Mouse (Mus musculus): Measurements from ENCODE around the gene Cltc. TPM values are rescaled to one million over a fixed set of nuclear protein-coding genes. Genes with fewer than 3 reads are reported as not detected.

Cltc gene
- polyA plus RNA-seq, 1 experiment from 2014 or later: 226 TPM

DNA sequence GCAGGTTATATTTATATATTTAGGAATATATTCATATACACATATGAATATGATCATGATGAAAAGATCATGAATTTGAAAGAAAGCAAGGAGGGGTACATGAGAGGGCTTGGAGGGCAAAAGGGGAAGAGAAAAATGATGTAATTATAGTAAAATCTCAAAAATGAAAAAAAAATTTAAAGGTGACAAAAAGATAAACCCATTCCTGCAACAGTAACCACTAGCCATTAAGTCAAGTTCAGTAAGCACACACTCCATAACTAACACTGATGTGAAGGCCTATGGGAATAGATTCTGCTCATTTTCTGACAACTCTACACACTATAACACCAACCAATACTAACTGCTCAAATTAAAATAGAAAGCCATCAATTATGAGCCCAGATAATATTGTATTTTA lies 31.8 kb downstream of the Cltc start:
- DNase-seq (ENCODE audit: low spot score) (no peak), ATAC-seq (ENCODE audit: low FRiP score) (no peak)
- Histone ChIP-seq H3K27me3 (ENCODE audit: control insufficient read depth, insufficient read depth, low read length) (no peaks in the 10 kb centered on the region), H3K4me3 (replicated peaks; ENCODE audit: low read length) (no peak overlapping the region), H3K4me1 (replicated peaks; ENCODE audit: control insufficient read depth, insufficient read depth, low read length) (no peaks in the 10 kb centered on the region), H3K4me2 (replicated peaks) (no peak overlapping the region), H3K9me3 (ENCODE audit: control insufficient read depth, low read length) (no peaks in the 10 kb centered on the region), H3K27ac (no peak overlapping the region), H3K36me3 (replicated peaks; ENCODE audit: control insufficient read depth, insufficient read depth) (peaks cover 74% of the 10 kb centered on the region), H3K9ac (no peak overlapping the region)

DNA sequence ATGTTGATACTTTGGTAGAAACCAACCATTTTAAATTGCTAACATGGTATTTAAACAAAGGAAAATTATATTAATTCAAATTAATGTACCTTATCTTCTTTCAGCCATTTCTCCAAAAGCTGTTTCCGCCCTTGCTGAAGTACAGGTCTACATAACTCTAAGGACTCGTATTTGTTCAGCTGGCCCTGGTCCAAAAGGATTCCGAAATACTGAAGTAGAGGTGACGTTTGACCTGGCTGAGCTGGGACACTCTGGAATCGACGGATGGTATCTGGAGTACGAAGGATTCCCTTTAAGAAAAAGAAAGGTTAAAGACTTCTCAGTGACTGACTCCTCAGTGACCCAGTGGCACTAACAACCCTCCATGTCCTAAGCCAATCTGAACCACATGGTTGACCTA lies 32.4 kb downstream of the Cltc start:
- Histone ChIP-seq H3K36me3 (replicated peaks; ENCODE audit: control insufficient read depth, insufficient read depth) (peaks cover 76% of the 10 kb centered on the region), H3K4me1 (replicated peaks; ENCODE audit: control insufficient read depth, insufficient read depth, low read length) (no peaks in the 10 kb centered on the region), H3K9ac (no peak overlapping the region), H3K4me3 (replicated peaks; ENCODE audit: low read length) (no peak overlapping the region), H3K4me2 (replicated peaks) (no peak overlapping the region), H3K27me3 (ENCODE audit: control insufficient read depth, insufficient read depth, low read length) (no peaks in the 10 kb centered on the region), H3K9me3 (ENCODE audit: control insufficient read depth, low read length) (no peaks in the 10 kb centered on the region), H3K27ac (no peak overlapping the region)
- ATAC-seq (ENCODE audit: low FRiP score) (no peak), DNase-seq (ENCODE audit: low spot score) (no peak)
- WGBS: 96% methylated on average over 7 of the region's 7 CpGs

DNA sequence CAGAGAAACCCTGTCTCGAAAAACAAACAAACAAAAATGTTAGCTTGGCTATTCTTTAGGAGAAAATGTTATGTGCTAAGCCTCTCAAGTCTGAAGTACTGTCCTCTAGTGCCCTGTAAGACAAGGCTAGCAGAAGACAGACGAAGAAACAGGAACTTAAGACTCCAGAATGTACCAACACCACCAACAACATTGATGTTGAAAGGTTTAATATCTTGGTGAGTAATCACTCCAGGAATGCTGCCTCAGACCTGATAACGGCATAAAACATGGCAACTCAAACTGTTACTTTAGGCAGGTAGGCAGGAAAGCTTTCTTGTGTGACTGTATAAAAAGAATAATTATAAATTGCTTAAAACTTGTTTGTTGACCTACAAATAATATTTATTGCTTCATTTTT lies 33.4 kb downstream of the Cltc start:
- Histone ChIP-seq H3K4me1 (replicated peaks; ENCODE audit: control insufficient read depth, insufficient read depth, low read length) (no peaks in the 10 kb centered on the region), H3K27me3 (ENCODE audit: control insufficient read depth, insufficient read depth, low read length) (no peaks in the 10 kb centered on the region), H3K27ac (no peak overlapping the region), H3K36me3 (replicated peaks; ENCODE audit: control insufficient read depth, insufficient read depth) (peaks cover 77% of the 10 kb centered on the region), H3K9ac (no peak overlapping the region), H3K4me3 (replicated peaks; ENCODE audit: low read length) (no peak overlapping the region), H3K4me2 (replicated peaks) (no peak overlapping the region), H3K9me3 (ENCODE audit: control insufficient read depth, low read length) (no peaks in the 10 kb centered on the region)
- no peak for ATAC-seq (ENCODE audit: low FRiP score)
- WGBS: 94% methylated on average over 3 of the region's 3 CpGs
- DNase-seq (ENCODE audit: low spot score): no peak

GRCm38 (mm10) chr11:86719390-86719789 lies 38.0 kb downstream of the Cltc start:
- H3K9ac ChIP-seq: no peak overlapping the region
- ATAC-seq (ENCODE audit: low FRiP score): no peak
- no peak overlapping the region for H3K4me2 ChIP-seq (replicated peaks)
- no peaks in the 10 kb centered on the region for H3K27me3 ChIP-seq (ENCODE audit: control insufficient read depth, insufficient read depth, low read length)
- H3K36me3 ChIP-seq (replicated peaks; ENCODE audit: control insufficient read depth, insufficient read depth): peaks cover 80% of the 10 kb centered on the region
- H3K4me3 ChIP-seq (replicated peaks; ENCODE audit: low read length): no peak overlapping the region
- no peak for DNase-seq (ENCODE audit: low spot score)
- WGBS: 96% methylated on average over 8 of the region's 8 CpGs
- no peak overlapping the region for H3K27ac ChIP-seq
- H3K4me1 ChIP-seq (replicated peaks; ENCODE audit: control insufficient read depth, insufficient read depth, low read length): no peaks in the 10 kb centered on the region
- no peaks in the 10 kb centered on the region for H3K9me3 ChIP-seq (ENCODE audit: control insufficient read depth, low read length)

DNA sequence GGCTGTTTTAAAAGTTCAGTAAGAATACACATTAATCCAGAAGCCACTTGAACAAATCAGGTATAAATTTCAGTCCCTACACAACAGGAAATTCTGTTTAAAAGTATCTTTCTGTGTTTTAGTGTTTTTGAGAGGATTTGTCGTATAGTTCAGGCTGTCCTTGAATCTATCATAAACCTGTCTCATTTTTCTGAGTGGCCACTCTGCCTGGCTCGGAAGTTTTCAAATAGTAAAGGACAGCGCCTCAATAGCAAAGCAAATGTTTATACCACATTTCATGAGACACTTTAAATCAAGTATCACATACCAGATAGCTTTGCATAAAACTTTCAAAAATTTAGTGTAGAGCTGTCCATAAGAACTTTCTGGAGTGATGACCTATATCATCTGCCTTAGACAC lies 39.0 kb downstream of the Cltc start:
- WGBS: 95% methylated on average over 3 of the region's 3 CpGs
- H3K4me2 ChIP-seq (replicated peaks): no peak overlapping the region
- no peak overlapping the region for H3K9ac ChIP-seq
- no peak overlapping the region for H3K4me3 ChIP-seq (replicated peaks; ENCODE audit: low read length)
- no peak overlapping the region for H3K27ac ChIP-seq
- no peaks in the 10 kb centered on the region for H3K27me3 ChIP-seq (ENCODE audit: control insufficient read depth, insufficient read depth, low read length)
- DNase-seq (ENCODE audit: low spot score): no peak
- no peak for ATAC-seq (ENCODE audit: low FRiP score)
- no peaks in the 10 kb centered on the region for H3K4me1 ChIP-seq (replicated peaks; ENCODE audit: control insufficient read depth, insufficient read depth, low read length)
- no peaks in the 10 kb centered on the region for H3K9me3 ChIP-seq (ENCODE audit: control insufficient read depth, low read length)
- H3K36me3 ChIP-seq (replicated peaks; ENCODE audit: control insufficient read depth, insufficient read depth): peaks cover 79% of the 10 kb centered on the region

DNA sequence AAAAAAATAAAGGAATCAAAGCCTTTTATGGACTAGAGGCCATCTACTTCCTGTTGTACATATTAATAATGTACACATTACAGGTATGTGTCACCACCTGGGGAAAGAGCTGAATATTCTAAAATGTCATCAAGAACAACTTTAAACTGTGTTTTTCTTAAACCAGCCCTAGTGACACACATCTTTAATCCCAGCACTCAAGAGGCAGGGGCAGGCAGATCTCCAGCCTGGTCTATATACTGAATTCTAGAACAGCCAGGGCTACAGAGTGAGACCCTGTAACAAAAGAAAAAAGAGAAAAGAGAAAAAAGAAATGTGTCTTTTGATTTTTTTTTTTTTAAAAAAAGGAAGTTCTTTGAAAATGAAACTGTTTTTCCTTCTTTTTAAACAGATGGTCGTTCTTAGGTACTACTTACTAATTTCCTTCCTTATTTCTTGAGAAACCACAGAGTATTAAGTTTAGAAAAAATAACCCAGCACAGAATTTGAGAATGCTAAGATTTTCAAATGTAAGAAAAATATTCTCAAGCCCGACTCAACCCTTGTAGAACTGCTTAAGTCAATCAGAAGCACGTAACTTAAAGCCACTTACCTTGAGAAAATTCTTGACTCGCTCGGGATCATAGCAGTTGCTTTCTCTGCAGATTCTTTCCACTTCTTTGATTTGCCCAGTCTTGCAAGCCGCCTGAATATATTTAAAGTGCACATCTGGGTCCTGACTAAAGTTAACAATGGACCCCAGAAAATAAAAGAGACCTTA lies 39.9 kb downstream of the Cltc start:
- Histone ChIP-seq H3K36me3 (replicated peaks; ENCODE audit: control insufficient read depth, insufficient read depth) (peaks cover 84% of the 10 kb centered on the region), H3K27ac (no peak overlapping the region), H3K9ac (no peak overlapping the region), H3K4me1 (replicated peaks; ENCODE audit: control insufficient read depth, insufficient read depth, low read length) (no peaks in the 10 kb centered on the region), H3K9me3 (ENCODE audit: control insufficient read depth, low read length) (no peaks in the 10 kb centered on the region), H3K4me3 (replicated peaks; ENCODE audit: low read length) (no peak overlapping the region), H3K4me2 (replicated peaks) (no peak overlapping the region), H3K27me3 (ENCODE audit: control insufficient read depth, insufficient read depth, low read length) (no peaks in the 10 kb centered on the region)
- no peak for DNase-seq (ENCODE audit: low spot score)
- ATAC-seq (ENCODE audit: low FRiP score): no peak
- WGBS: 87% methylated on average over 6 of the region's 6 CpGs

DNA sequence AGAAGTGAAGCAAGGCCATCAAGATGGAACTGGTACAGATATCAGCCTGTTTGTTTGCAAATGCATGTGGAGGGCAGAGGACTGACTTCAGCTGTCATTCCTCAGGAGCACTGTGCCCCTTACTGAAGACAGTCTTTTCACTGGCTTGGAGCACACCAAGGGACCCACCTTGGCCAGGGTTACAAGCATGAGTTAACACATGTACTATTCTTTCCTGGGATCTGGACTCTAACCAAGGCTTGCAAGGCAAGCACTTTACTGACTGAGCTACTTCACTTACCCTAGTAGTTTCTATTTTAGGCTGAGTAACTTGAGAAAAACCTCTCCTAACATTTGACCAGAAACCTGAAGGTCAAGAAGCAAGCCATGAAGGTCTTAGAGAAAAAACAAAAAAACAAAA lies 42.8 kb downstream of the Cltc start:
- Histone ChIP-seq H3K9ac (no peak overlapping the region), H3K27me3 (ENCODE audit: control insufficient read depth, insufficient read depth, low read length) (no peaks in the 10 kb centered on the region), H3K27ac (no peak overlapping the region), H3K4me3 (replicated peaks; ENCODE audit: low read length) (no peak overlapping the region), H3K9me3 (ENCODE audit: control insufficient read depth, low read length) (no peaks in the 10 kb centered on the region), H3K4me1 (replicated peaks; ENCODE audit: control insufficient read depth, insufficient read depth, low read length) (no peaks in the 10 kb centered on the region), H3K36me3 (replicated peaks; ENCODE audit: control insufficient read depth, insufficient read depth) (peaks cover 92% of the 10 kb centered on the region), H3K4me2 (replicated peaks) (no peak overlapping the region)
- ATAC-seq (ENCODE audit: low FRiP score): no peak
- DNase-seq (ENCODE audit: low spot score): no peak

DNA sequence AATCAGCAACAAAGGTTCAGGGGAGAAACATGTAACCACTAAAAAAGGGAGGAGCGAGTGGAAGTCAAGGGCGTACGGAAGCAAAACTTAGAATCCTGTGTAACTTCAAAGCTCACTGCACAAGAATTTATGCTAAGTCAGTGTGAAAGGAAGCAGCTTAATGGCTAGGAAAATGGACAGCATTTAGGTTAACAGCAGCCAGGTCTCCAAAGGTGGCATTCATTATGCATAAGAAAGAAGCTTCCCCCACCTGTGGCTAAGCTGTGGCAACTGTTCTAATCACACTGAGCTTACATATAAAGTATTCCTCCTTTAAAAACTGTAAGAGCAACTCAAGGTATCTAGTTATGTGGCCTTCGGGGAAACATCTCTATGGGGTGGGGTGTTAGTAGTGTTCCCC lies 56.2 kb downstream of the Cltc start:
- no peak for DNase-seq (ENCODE audit: low spot score)
- Histone ChIP-seq H3K9ac (no peak overlapping the region), H3K36me3 (replicated peaks; ENCODE audit: control insufficient read depth, insufficient read depth) (peaks cover 97% of the 10 kb centered on the region), H3K27ac (no peak overlapping the region), H3K9me3 (ENCODE audit: control insufficient read depth, low read length) (no peaks in the 10 kb centered on the region), H3K27me3 (ENCODE audit: control insufficient read depth, insufficient read depth, low read length) (no peaks in the 10 kb centered on the region), H3K4me2 (replicated peaks) (no peak overlapping the region), H3K4me3 (replicated peaks; ENCODE audit: low read length) (no peak overlapping the region), H3K4me1 (replicated peaks; ENCODE audit: control insufficient read depth, insufficient read depth, low read length) (no peaks in the 10 kb centered on the region)
- no peak for ATAC-seq (ENCODE audit: low FRiP score)
- 93% methylated on average over 4 of the region's 4 CpGs for WGBS

DNA sequence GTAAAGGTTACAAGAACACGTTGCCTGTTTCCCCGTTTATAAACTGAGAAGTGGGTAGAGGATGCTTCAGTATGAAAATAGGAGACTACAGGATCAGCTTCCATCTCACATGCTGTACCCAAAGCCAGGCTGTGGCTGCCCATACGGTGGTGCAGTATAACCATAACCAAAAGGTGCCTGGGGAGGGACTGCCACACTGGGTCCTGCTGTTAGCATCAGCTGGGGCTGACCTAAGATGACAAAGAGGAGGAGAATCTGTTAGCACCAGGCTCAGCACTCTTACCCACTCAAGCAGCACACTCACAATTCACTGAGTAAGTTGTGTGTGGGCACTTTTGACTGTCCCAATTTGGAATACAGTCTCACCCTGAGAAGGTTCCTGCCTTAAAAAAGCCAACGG lies 61.9 kb downstream of the Cltc start:
- Histone ChIP-seq H3K27ac (no peak overlapping the region), H3K4me3 (replicated peaks; ENCODE audit: low read length) (no peak overlapping the region), H3K4me1 (replicated peaks; ENCODE audit: control insufficient read depth, insufficient read depth, low read length) (no peaks in the 10 kb centered on the region), H3K9ac (no peak overlapping the region), H3K9me3 (ENCODE audit: control insufficient read depth, low read length) (no peaks in the 10 kb centered on the region), H3K4me2 (replicated peaks) (no peak overlapping the region), H3K27me3 (ENCODE audit: control insufficient read depth, insufficient read depth, low read length) (no peaks in the 10 kb centered on the region), H3K36me3 (replicated peaks; ENCODE audit: control insufficient read depth, insufficient read depth) (peaks cover 96% of the 10 kb centered on the region)
- DNase-seq (ENCODE audit: low spot score) (no peak), ATAC-seq (ENCODE audit: low FRiP score) (no peak)
- 84% methylated on average over 4 of the region's 4 CpGs for WGBS

DNA sequence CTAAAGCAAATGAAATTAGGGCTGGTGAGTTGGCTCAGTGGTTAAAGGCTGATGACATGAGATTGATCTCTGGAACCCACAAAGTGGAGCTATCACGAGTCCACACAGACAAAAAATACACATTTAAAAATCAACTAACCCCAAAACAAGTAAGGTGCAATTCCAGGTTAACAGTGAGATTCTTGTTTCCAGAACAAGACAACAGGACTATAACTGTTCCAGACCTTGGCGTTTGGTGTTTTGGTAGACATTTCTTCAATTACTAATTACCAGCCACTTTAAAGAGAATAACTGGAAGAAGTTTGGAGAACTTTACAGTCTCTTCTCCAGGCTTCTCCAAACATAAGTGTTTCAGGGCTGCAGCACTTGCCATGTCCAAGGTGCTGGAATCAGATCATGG lies 64.8 kb downstream of the Cltc start:
- H3K27ac ChIP-seq: no peak overlapping the region
- no peak for ATAC-seq (ENCODE audit: low FRiP score)

More for the DNA sequence above, 64.8 kb downstream of the Cltc start:
- H3K9ac ChIP-seq: no peak overlapping the region
- H3K4me3 ChIP-seq (replicated peaks; ENCODE audit: low read length): no peak overlapping the region
- no peaks in the 10 kb centered on the region for H3K27me3 ChIP-seq (ENCODE audit: control insufficient read depth, insufficient read depth, low read length)
- no peaks in the 10 kb centered on the region for H3K9me3 ChIP-seq (ENCODE audit: control insufficient read depth, low read length)
- no peaks in the 10 kb centered on the region for H3K4me1 ChIP-seq (replicated peaks; ENCODE audit: control insufficient read depth, insufficient read depth, low read length)
- peaks cover 92% of the 10 kb centered on the region for H3K36me3 ChIP-seq (replicated peaks; ENCODE audit: control insufficient read depth, insufficient read depth)
- no peak overlapping the region for H3K4me2 ChIP-seq (replicated peaks)
- no peak for DNase-seq (ENCODE audit: low spot score)
- 91% methylated on average over 2 of the region's 2 CpGs for WGBS
